Mouse (Mus musculus) neural tube, embryonic 11.5 days (tissue): ENCODE data around the gene Tceal7. TPM values are rescaled to one million over a fixed set of nuclear protein-coding genes. Genes with fewer than 3 reads are reported as not detected.

Experiments used
- ATAC-seq: fragments of 200-750 bp; cut with Nextera tagmentation; 2 replicates; pipeline ENCODE4 v1.8.0; 2017; ENCODE audit warnings: moderate number of reproducible peaks, mild to moderate bottlenecking, moderate TSS enrichment, moderate library complexity; ENCODE audit not compliant: insufficient read depth, low FRiP score, low TSS enrichment
- DNase-seq: peaks from one replicate; pipeline ENCODE4 v3.0.0-alpha.2; 2015; ENCODE audit warnings: low spot score
- H3K27ac ChIP-seq: fragments of 300-500 bp; sonication (generic); 2 replicates; pipeline ENCODE4 v1.5.1; 2014; ENCODE audit warnings: low read depth, mild to moderate bottlenecking, low read length
- H3K27me3 ChIP-seq: fragments of 300-500 bp; sonication (generic); 2 replicates; pipeline ENCODE4 v1.6.1; 2014; ENCODE audit warnings: mild to moderate bottlenecking, low read length, mixed read lengths; ENCODE audit not compliant: control insufficient read depth, insufficient read depth
- H3K36me3 ChIP-seq: fragments of 300-500 bp; sonication (generic); 2 replicates; pipeline ENCODE4 v1.6.1; 2014; ENCODE audit warnings: mild to moderate bottlenecking, low read length, moderate library complexity, mixed read lengths; ENCODE audit not compliant: control insufficient read depth, insufficient read depth
- H3K4me1 ChIP-seq: fragments of 300-500 bp; sonication (generic); 2 replicates; pipeline ENCODE4 v1.6.1; 2014; ENCODE audit warnings: low read length, mixed read lengths; ENCODE audit not compliant: control insufficient read depth, insufficient read depth
- H3K4me2 ChIP-seq: fragments of 300-500 bp; sonication (generic); 2 replicates; pipeline ENCODE4 v1.6.1; 2014; ENCODE audit warnings: low read depth, mild to moderate bottlenecking, moderate library complexity
- H3K4me3 ChIP-seq: fragments of 300-500 bp; sonication (generic); 2 replicates; pipeline ENCODE4 v1.5.1; 2014; ENCODE audit warnings: low read depth, low read length
- H3K9ac ChIP-seq: fragments of 300-500 bp; sonication (generic); 2 replicates; pipeline ENCODE4 v1.6.1; 2014; ENCODE audit warnings: mild to moderate bottlenecking, low read length
- H3K9me3 ChIP-seq: fragments of 300-500 bp; sonication (generic); 2 replicates; pipeline ENCODE4 v1.6.1; 2016; ENCODE audit warnings: low read length; ENCODE audit not compliant: control insufficient read depth
- WGBS: fragments of 180-500 bp; shearing (Covaris S2); extraction: QIAGEN DNeasy Blood & Tissue Kit; methylation state at CpG from one replicate; pipeline ENCODE4 v1.1.7; 2014; 5-methylcytosine and 5-hydroxymethylcytosine counted together
- polyA plus RNA-seq: library from polyadenylated mRNA; unstranded; fragments of >200 nt; fragmentation: Nextera tagmentation; extraction: Ambion mirVana; gene quantifications from 2 replicates; pipeline ENCODE4 v1.2.1, GENCODE M21; 2014

Tceal7 gene
- polyA plus RNA-seq, 1 experiment from 2014 or later: 4.0 TPM

DNA sequence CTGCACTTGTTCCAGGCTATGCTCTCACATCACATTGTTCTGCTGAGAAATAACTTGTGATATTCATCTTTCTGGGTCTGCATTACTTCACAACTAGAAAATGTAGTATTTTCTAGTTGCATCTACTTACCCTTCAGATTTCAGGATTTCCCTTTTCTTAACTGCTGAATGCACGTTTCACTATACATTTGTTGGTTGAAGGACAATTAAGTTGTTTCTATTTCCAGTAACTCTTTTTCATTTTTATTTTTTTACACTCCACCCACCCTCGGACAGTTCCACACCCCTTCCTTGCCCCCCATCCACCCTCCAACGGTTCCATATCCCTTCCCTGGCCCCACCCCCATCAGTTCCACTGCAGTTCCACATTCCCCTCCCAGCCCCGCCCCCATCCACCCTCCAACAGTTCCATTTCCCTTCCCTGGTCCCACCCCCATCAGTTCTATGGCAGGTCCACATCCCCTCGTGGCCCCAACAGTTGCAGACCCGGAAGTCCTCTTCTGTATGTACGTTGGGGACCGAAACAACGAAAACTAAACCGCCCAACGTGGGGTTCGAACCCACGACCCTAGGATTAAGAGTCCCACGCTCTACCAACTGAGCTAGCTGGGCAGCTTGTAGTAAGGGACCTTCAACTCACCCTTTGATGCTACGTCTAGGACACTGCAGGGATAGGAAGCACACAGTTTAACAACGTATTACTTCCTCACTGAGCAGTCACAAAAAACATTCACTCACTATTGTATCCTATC lies 19.2 kb upstream of the Tceal7 start:
- Histone ChIP-seq H3K27ac (no peak overlapping the region), H3K9ac (no peak overlapping the region), H3K4me1 (no peaks in the 10 kb centered on the region), H3K27me3 (no peaks in the 10 kb centered on the region), H3K4me2 (no peak overlapping the region), H3K4me3 (no peak overlapping the region), H3K36me3 (no peaks in the 10 kb centered on the region), H3K9me3 (no peaks in the 10 kb centered on the region)
- WGBS: 88% methylated on average over 16 of the region's 16 CpGs
- DNase-seq (no peak), ATAC-seq (no peak)

DNA sequence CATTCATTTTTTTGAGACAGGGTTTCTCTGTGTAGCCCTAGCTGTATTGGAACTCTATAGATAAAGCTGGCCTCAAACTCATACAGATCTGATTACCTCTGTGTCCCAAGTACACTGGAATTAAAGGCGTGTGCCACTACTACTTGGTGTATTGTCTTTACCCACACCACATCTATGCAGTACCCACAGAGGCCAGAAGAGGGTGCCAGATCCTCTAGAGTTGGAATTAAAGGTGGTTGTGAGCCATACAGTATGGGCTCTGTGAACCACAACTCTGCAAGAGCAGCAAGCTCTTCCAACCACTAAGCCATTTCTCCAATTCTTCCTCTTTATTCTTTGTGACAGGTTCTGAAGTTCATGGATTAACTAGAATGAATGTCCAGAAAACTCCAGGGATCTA lies 17.7 kb upstream of the Tceal7 start:
- no peaks in the 10 kb centered on the region for H3K4me1 ChIP-seq
- H3K9ac ChIP-seq: no peak overlapping the region
- H3K4me2 ChIP-seq: no peak overlapping the region
- DNase-seq (peak; percentile 14), ATAC-seq (no peak)
- 60% methylated on average over 1 of the region's 1 CpGs for WGBS
- no peak overlapping the region for H3K4me3 ChIP-seq
- H3K36me3 ChIP-seq: no peaks in the 10 kb centered on the region
- H3K27me3 ChIP-seq: no peaks in the 10 kb centered on the region
- no peaks in the 10 kb centered on the region for H3K9me3 ChIP-seq
- no peak overlapping the region for H3K27ac ChIP-seq

GRCm38 (mm10) chrX:136203257-136203656 lies 11.3 kb upstream of the Tceal7 start:
- Histone ChIP-seq H3K27ac (no peak overlapping the region), H3K4me1 (no peaks in the 10 kb centered on the region), H3K4me3 (peak overlapping the region; percentile 36), H3K9me3 (no peaks in the 10 kb centered on the region), H3K36me3 (no peaks in the 10 kb centered on the region), H3K27me3 (no peaks in the 10 kb centered on the region), H3K4me2 (peak overlapping the region; percentile 48), H3K9ac (peak overlapping the region; percentile 54)
- ATAC-seq (peak; percentile 35; the same call in 1 of the 2 replicates), DNase-seq (no peak)
- 26% methylated on average over 7 of the region's 7 CpGs for WGBS

DNA sequence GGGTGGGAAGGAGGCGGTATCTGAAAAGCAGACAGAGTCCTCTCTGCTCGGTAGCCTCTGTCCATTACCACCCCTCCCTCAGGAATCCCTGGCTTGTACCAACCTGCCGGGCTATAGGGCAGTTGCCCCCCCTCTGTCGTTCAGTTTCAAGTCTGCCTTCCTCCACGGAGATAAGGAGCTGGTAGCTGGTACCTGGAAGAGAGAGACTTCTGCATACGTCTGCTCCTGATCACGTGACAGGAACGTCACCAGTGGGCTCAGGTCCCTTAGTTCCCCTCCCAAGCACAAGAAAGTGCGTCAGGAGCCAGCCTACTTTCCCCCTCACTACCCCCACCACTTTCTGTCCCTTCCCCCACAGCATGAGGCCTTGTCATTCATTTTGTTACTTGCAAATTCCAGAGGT lies 10.9 kb upstream of the Tceal7 start, which contains the start of gene Tceal5:
Gene Tceal5 (minus strand): TSS at position 213 of the 403 bp plus-strand sequence.
- WGBS: 16% methylated on average over 9 of the region's 9 CpGs
- no peaks in the 10 kb centered on the region for H3K4me1 ChIP-seq
- DNase-seq: peak; percentile 25
- no peaks in the 10 kb centered on the region for H3K9me3 ChIP-seq
- peak within 1 kb of the TSS; percentile 48 for H3K4me2 ChIP-seq
- peak; percentile 69; the same call in 1 of the 2 replicates for ATAC-seq
- H3K27me3 ChIP-seq: no peaks in the 10 kb centered on the region
- peak within 1 kb of the TSS; percentile 54 for H3K9ac ChIP-seq
- H3K36me3 ChIP-seq: no peaks in the 10 kb centered on the region
- no peak within 1 kb of the TSS for H3K27ac ChIP-seq
- peak within 1 kb of the TSS; percentile 36 for H3K4me3 ChIP-seq

DNA sequence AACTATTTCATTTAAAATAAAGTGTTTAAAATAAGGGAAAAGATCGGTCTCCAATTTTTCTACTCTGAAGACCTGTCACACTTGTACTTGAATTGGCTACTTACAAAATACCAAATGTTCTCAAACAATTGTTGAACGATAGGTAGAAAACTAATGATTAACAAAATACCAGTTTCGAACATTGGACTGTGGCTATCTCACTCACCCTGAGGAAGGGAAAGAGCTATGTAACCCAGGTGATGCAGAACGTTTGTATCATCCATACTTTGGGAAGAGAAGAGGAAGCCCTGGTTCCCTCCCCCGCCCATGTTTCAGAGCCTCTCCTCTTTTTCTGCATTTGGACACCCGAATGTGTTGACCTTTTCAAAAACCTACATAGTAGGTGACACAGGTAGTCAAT lies 10.2 kb upstream of the Tceal7 start:
- Histone ChIP-seq H3K9ac (no peak overlapping the region), H3K4me1 (no peaks in the 10 kb centered on the region), H3K4me2 (no peak overlapping the region), H3K36me3 (no peaks in the 10 kb centered on the region), H3K27me3 (no peaks in the 10 kb centered on the region), H3K9me3 (no peaks in the 10 kb centered on the region), H3K27ac (no peak overlapping the region), H3K4me3 (no peak overlapping the region)
- DNase-seq (no peak), ATAC-seq (no peak)
- WGBS: 84% methylated on average over 6 of the region's 6 CpGs

DNA sequence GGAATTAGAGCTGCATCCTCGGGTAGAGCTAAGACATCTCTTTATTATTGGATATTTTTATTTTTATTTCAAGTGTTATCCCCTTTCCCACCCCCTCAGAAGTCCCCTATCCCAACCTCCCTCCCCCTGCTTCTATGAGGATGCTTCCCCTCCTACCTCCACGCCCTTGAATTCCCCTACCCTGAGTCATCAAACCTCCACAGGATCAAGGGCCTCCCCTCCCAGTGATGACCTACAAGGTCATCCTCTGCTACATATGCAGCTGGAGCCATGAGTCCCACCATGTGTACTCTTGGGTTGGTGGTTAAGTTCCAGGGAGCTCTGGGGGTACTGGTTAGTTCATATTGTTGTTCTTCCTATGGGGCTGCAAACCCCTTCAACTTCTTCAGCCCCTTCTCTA lies 1.2 kb upstream of the Tceal7 start:
- no peak overlapping the region for H3K4me3 ChIP-seq
- no peaks in the 10 kb centered on the region for H3K36me3 ChIP-seq
- H3K4me2 ChIP-seq: no peak overlapping the region
- no peaks in the 10 kb centered on the region for H3K4me1 ChIP-seq
- H3K27ac ChIP-seq: no peak overlapping the region
- H3K27me3 ChIP-seq: no peaks in the 10 kb centered on the region
- H3K9ac ChIP-seq: no peak overlapping the region
- DNase-seq (no peak), ATAC-seq (no peak)
- no peaks in the 10 kb centered on the region for H3K9me3 ChIP-seq
- WGBS: 90% methylated on average over 2 of the region's 2 CpGs

GRCm38 (mm10) chrX:136216303-136216702 lies 1.7 kb downstream of the Tceal7 start:
- H3K9ac ChIP-seq: no peak overlapping the region
- no peak overlapping the region for H3K4me3 ChIP-seq
- 68% methylated on average over 1 of the region's 1 CpGs for WGBS
- no peak for DNase-seq
- no peaks in the 10 kb centered on the region for H3K36me3 ChIP-seq
- no peaks in the 10 kb centered on the region for H3K4me1 ChIP-seq
- ATAC-seq: no peak
- no peaks in the 10 kb centered on the region for H3K9me3 ChIP-seq
- no peak overlapping the region for H3K27ac ChIP-seq
- no peak overlapping the region for H3K4me2 ChIP-seq
- H3K27me3 ChIP-seq: no peaks in the 10 kb centered on the region

DNA sequence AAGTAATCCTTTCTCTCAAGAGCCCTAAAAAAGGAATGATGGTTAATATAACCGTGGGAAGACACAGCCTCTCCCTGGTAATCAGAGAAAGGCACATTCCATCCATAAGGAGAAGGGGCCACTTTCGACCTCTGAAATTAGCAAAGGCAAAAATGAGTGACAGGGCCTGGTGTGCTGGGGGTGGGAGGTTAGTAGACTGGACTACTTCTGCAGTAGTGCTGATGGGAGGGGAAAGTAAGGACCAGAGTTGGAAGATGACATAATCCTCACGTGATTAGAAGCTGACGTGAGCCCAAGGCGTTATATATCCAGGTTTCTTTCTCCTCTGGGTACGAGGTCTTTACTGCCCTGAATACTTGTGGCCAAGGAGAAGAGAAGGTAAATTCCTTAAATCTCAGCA lies 9.1 kb downstream of the Tceal7 start:
- H3K4me2 ChIP-seq: no peak overlapping the region
- H3K27me3 ChIP-seq: no peaks in the 10 kb centered on the region
- no peaks in the 10 kb centered on the region for H3K36me3 ChIP-seq
- H3K4me3 ChIP-seq: no peak overlapping the region
- 77% methylated on average over 6 of the region's 6 CpGs for WGBS
- ATAC-seq: no peak
- no peak overlapping the region for H3K9ac ChIP-seq
- H3K4me1 ChIP-seq: no peaks in the 10 kb centered on the region
- no peaks in the 10 kb centered on the region for H3K9me3 ChIP-seq
- H3K27ac ChIP-seq: no peak overlapping the region
- no peak for DNase-seq

DNA sequence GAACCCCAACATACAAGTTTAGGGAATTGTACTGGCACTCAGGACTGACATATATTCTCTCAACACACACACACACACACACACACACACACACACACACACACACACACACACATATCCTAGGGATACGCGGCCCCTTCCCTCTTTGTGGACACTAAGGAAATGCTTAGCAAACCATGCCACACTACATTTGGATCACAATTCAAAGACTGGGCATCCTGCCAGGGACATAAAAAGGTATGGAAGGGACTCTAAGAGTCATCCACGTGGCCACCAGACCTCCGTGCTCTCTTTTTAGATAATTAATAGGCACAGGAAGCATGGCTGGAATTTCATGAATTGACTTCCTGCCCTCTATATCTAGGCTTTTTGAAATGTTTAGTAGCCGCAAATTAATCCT lies 13.2 kb downstream of the Tceal7 start:
- no peaks in the 10 kb centered on the region for H3K36me3 ChIP-seq
- H3K27ac ChIP-seq: no peak overlapping the region
- H3K4me1 ChIP-seq: no peaks in the 10 kb centered on the region
- WGBS: 79% methylated on average over 5 of the region's 5 CpGs
- no peak overlapping the region for H3K4me2 ChIP-seq
- no peak overlapping the region for H3K9ac ChIP-seq
- ATAC-seq (no peak), DNase-seq (no peak)
- no peaks in the 10 kb centered on the region for H3K9me3 ChIP-seq
- H3K4me3 ChIP-seq: no peak overlapping the region
- H3K27me3 ChIP-seq: no peaks in the 10 kb centered on the region
